Mouse (Mus musculus) midbrain, embryonic 16.5 days (tissue): ENCODE results near the gene Tepp. TPM values are rescaled to one million over a fixed set of nuclear protein-coding genes. Genes with fewer than 3 reads are reported as not detected.

Experiments
- ATAC-seq: fragments of 200-750 bp; cut with Nextera tagmentation; 2 replicates; pipeline ENCODE4 v1.8.0; 2017; ENCODE audit warnings: moderate TSS enrichment
- H3K27ac ChIP-seq: fragments of 300-500 bp; sonication (generic); 2 replicates; pipeline ENCODE4 v1.5.1; 2014; ENCODE audit warnings: mild to moderate bottlenecking, low read length, mixed read lengths
- H3K27me3 ChIP-seq: fragments of 300-500 bp; sonication (generic); 2 replicates; pipeline ENCODE4 v1.6.1; 2014; ENCODE audit warnings: low read depth, low read length, mixed read lengths; ENCODE audit not compliant: control insufficient read depth, insufficient read depth
- H3K36me3 ChIP-seq: fragments of 300-500 bp; sonication (generic); 2 replicates; pipeline ENCODE4 v1.6.1; 2014; ENCODE audit warnings: mild to moderate bottlenecking, low read length, moderate library complexity, mixed read lengths; ENCODE audit not compliant: control insufficient read depth, insufficient read depth
- H3K4me1 ChIP-seq: fragments of 300-500 bp; sonication (generic); 2 replicates; pipeline ENCODE4 v1.6.1; 2014; ENCODE audit warnings: mild to moderate bottlenecking, low read length, mixed read lengths; ENCODE audit not compliant: control insufficient read depth, insufficient read depth
- H3K4me2 ChIP-seq: fragments of 300-500 bp; sonication (generic); 2 replicates; pipeline ENCODE4 v1.6.1; 2014; ENCODE audit warnings: mild to moderate bottlenecking, low read length, mixed read lengths
- H3K4me3 ChIP-seq: fragments of 300-500 bp; sonication (generic); 2 replicates; pipeline ENCODE4 v1.5.1; 2014; ENCODE audit warnings: low read depth, mild to moderate bottlenecking, low read length, moderate library complexity, mixed read lengths
- H3K9ac ChIP-seq: fragments of 300-500 bp; sonication (generic); 2 replicates; pipeline ENCODE4 v1.6.1; 2014; ENCODE audit warnings: low read depth, low read length, mixed read lengths
- H3K9me3 ChIP-seq: fragments of 300-500 bp; sonication (generic); replicated peaks from 2 replicates; pipeline ENCODE4 v1.6.1; 2014; ENCODE audit warnings: mild to moderate bottlenecking, low read length, mixed read lengths; ENCODE audit not compliant: control insufficient read depth, poor library complexity, severe bottlenecking
- WGBS: fragments of 180-500 bp; shearing (Covaris S2); extraction: QIAGEN DNeasy Blood & Tissue Kit; methylation state at CpG from one replicate; pipeline ENCODE4 v1.1.7; 2014; 5-methylcytosine and 5-hydroxymethylcytosine counted together
- polyA plus RNA-seq: library from polyadenylated mRNA; unstranded; fragments of >200 nt; fragmentation: Nextera tagmentation; extraction: Ambion mirVana; gene quantifications from 2 replicates; pipeline ENCODE4 v1.2.1, GENCODE M21; 2015

Tepp gene
- polyA plus RNA-seq, 1 experiment from 2014 or later: 2.8 TPM

GRCm38 (mm10) chr8:95324646-95325045 lies 14.3 kb downstream of the Tepp start:
- Histone ChIP-seq H3K4me3 (no peak overlapping the region), H3K27me3 (peaks cover under 1% of the 10 kb centered on the region; the same call in 1 of the 2 replicates), H3K9me3 (no peaks in the 10 kb centered on the region), H3K27ac (no peak overlapping the region), H3K4me2 (no peak overlapping the region), H3K36me3 (peaks cover 31% of the 10 kb centered on the region), H3K9ac (no peak overlapping the region), H3K4me1 (peaks cover 5% of the 10 kb centered on the region)
- ATAC-seq: no peak
- 46% methylated on average over 5 of the region's 5 CpGs for WGBS

GRCm38 (mm10) chr8:95326822-95327221 lies 16.5 kb downstream of the Tepp start:
- ATAC-seq: no peak
- H3K36me3 ChIP-seq: peaks cover 32% of the 10 kb centered on the region

GRCm38 (mm10) chr8:95327866-95328465 lies 17.6 kb downstream of the Tepp start:
- Histone ChIP-seq H3K4me1 (peaks cover 17% of the 10 kb centered on the region), H3K27me3 (no peaks in the 10 kb centered on the region), H3K9ac (no peak overlapping the region), H3K36me3 (peaks cover 32% of the 10 kb centered on the region), H3K9me3 (no peaks in the 10 kb centered on the region), H3K27ac (no peak overlapping the region), H3K4me2 (no peak overlapping the region), H3K4me3 (no peak overlapping the region)
- no peak for ATAC-seq
- 86% methylated on average over 46 of the region's 46 CpGs for WGBS

More at GRCm38 (mm10) chr8:95326822-95327221, 16.5 kb downstream of the Tepp start:
- 96% methylated on average over 5 of the region's 5 CpGs for WGBS
- Histone ChIP-seq H3K9me3 (no peaks in the 10 kb centered on the region), H3K4me3 (no peak overlapping the region), H3K27ac (no peak overlapping the region), H3K4me1 (peaks cover 13% of the 10 kb centered on the region), H3K9ac (no peak overlapping the region), H3K27me3 (no peaks in the 10 kb centered on the region), H3K4me2 (no peak overlapping the region)

GRCm38 (mm10) chr8:95330367-95330766 lies 20.0 kb downstream of the Tepp start:
- Histone ChIP-seq H3K4me2 (peak overlapping the region; percentile 89), H3K9me3 (no peaks in the 10 kb centered on the region), H3K9ac (peak overlapping the region; percentile 95), H3K4me1 (peaks cover 19% of the 10 kb centered on the region), H3K27ac (no peak overlapping the region), H3K4me3 (peak overlapping the region; percentile 79), H3K36me3 (peaks cover 31% of the 10 kb centered on the region), H3K27me3 (no peaks in the 10 kb centered on the region)
- 70% methylated on average over 1 of the region's 1 CpGs for WGBS
- ATAC-seq: no peak

- WGBS: under 1% methylated on average over 38 of the region's 38 CpGs
- peak overlapping the region; percentile 89 for H3K4me2 ChIP-seq
Observed at GRCm38 (mm10) chr8:95331156-95331719, 20.9 kb downstream of the Tepp start.

GRCm38 (mm10) chr8:95331720-95332436 lies 21.5 kb downstream of the Tepp start, which contains the start of the genes Zfp319 and Usb1:
Zfp319 (minus strand) TSS chr8:95331950.
Usb1 (plus strand) TSS chr8:95332284.
- peaks cover 19% of the 10 kb centered on the region for H3K4me1 ChIP-seq
- ATAC-seq: peak; percentile 92
- H3K4me2 ChIP-seq: peak within 1 kb of the TSS; percentile 89
- H3K27me3 ChIP-seq: no peaks in the 10 kb centered on the region
- peak within 1 kb of the TSS; percentile 94 for H3K27ac ChIP-seq
- peak within 1 kb of the TSS; percentile 79 for H3K4me3 ChIP-seq
- H3K9ac ChIP-seq: peak within 1 kb of the TSS; percentile 95
- under 1% methylated on average over 68 of the region's 80 CpGs for WGBS
- H3K9me3 ChIP-seq: no peaks in the 10 kb centered on the region
- peaks cover 24% of the 10 kb centered on the region for H3K36me3 ChIP-seq

More at GRCm38 (mm10) chr8:95331156-95331719, 20.9 kb downstream of the Tepp start:
- Histone ChIP-seq H3K4me1 (peaks cover 19% of the 10 kb centered on the region), H3K36me3 (peaks cover 28% of the 10 kb centered on the region), H3K27ac (peak overlapping the region; percentile 94), H3K9ac (peak overlapping the region; percentile 95), H3K9me3 (no peaks in the 10 kb centered on the region), H3K4me3 (peak overlapping the region; percentile 79), H3K27me3 (no peaks in the 10 kb centered on the region)
- peak; percentile 60 for ATAC-seq

- peaks cover 22% of the 10 kb centered on the region for H3K36me3 ChIP-seq
- H3K27me3 ChIP-seq: no peaks in the 10 kb centered on the region
- H3K9me3 ChIP-seq: no peaks in the 10 kb centered on the region
- peak overlapping the region; percentile 94 for H3K27ac ChIP-seq
- peak overlapping the region; percentile 79 for H3K4me3 ChIP-seq
- peaks cover 19% of the 10 kb centered on the region for H3K4me1 ChIP-seq
- peak overlapping the region; percentile 64 for H3K4me2 ChIP-seq
- no peak; the same call in none of the 2 replicates for ATAC-seq
- WGBS: 27% methylated on average over 21 of the region's 21 CpGs
- peak overlapping the region; percentile 95 for H3K9ac ChIP-seq
Observed at GRCm38 (mm10) chr8:95332437-95333199, 22.3 kb downstream of the Tepp start.

- no peak for ATAC-seq
- 100% methylated on average over 1 of the region's 1 CpGs for WGBS
- Histone ChIP-seq H3K4me2 (no peak overlapping the region), H3K9me3 (no peaks in the 10 kb centered on the region), H3K9ac (no peak overlapping the region), H3K36me3 (peaks cover 2% of the 10 kb centered on the region), H3K4me1 (peaks cover 7% of the 10 kb centered on the region; the same call in 1 of the 2 replicates), H3K27ac (no peak overlapping the region), H3K4me3 (no peak overlapping the region), H3K27me3 (no peaks in the 10 kb centered on the region)
Observed at GRCm38 (mm10) chr8:95335706-95336105, 25.3 kb downstream of the Tepp start.
